Mouse (Mus musculus): ENCODE results near the gene Treml2. TPM values are rescaled to one million over a fixed set of nuclear protein-coding genes. Genes with fewer than 3 reads are reported as not detected.

Gene Treml2
- 3.0 and 3.4 TPM in 2 replicates for polyA plus RNA-seq (2012; rRNA removed)

DNA sequence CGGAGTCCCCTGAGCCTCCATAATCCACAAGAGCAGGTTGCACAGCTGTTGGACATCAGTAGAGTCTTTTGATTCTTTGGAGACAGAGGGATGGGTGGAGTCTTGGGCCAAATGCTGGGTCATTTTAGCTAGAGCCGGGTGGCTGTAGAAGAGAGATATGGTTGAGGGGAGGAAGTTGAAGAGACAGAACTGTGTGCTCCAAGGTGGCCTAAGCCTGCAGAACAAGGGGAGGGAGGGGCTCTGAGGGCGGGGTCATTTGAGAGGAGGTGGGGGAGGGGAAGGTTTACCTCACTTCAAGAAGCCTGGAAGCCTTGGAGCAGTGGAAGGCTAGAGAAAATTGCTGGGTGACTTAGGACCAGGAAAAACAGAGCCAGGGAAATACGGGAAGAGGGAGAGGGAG is at the start of gene Treml2:
Treml2 (plus strand) TSS at position 296 of the 400 bp plus-strand sequence.

DNA sequence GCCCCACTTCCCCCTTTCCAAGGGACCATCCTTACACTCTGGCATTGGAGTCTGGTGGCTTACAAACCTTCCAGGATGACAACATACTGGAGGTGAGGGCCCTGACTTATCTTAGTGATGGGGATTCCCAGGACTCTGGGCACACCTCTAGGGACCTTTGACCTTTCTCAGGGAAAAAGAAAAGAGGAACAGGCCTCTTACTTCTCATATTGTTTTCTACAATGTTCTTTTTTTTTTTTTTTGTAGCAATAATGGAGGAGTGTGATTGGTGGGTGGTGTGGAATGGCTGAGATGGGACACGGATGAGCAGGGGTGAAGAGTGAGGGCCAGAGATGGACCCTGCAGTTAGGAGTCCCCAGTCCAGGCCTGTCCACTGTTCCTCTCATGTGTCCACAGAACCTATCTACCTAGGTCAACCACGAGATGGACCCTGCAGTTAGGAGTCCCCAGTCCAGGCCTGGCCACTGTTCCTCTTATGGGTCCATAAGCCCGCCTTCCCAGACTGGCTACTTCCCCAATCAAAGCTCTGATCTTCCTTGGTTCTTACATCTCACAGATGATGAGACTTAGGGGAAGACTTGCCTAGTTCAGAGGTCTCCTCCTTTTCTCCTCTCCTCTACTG is 35.4 kb upstream of the Treml2 start, which contains the start of gene Treml4:
Treml4 (plus strand) TSS at position 555 of the 622 bp plus-strand sequence.

DNA sequence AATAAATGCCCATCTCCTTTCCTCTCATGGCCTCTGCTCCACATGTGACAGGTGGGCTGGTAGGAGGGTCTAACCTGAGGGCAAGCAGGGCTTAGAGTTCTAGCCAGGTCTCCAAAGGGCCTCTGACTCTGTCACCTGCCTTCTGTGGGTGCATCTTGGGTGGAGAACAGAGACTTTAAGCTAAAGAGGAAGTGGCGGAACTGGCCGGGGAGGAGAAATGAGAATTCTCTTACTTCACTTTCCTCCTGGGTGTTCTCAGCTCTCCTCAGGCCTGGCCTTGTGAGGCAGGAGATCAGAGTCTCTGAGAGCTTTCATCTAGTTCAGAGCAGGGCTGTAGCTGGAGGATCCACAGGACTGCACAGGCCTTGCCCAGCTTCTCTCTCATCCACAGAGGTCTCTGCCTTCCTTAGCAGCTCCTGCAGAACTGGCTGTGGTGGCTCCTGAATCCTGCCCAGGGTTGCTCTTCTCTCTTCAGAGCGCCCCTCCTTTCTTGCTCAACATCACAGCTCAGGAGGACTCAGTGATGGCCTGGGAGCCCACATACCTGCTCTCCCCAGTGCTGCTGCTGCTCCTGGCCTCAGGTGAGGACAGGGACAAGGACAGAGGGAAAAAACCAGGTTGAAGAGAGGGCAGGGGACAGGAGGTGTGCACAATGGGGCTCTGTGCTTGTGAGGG is 16.7 kb downstream of the Treml2 start, which contains the start of gene B430306N03Rik:
B430306N03Rik (plus strand) TSS at position 237 of the 675 bp plus-strand sequence.

DNA sequence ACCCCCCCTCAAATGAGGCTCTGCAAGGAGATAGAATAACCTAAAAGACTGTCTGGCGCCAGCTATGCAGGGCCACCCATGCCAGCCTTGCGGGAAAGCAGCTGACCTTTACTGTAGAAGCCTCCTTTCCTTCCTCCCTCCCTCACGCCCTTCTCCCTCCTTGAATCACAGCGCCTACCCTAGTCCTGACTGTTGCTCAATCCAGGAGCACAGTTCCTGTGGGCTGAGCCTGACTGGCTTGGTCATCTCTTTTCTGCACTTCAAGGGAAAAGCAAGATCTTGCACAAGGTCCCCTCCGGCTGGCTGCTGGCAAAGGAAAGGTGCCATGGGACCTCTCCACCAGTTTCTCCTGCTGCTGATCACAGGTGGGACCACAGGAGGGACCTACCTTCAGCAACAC is 46.9 kb downstream of the Treml2 start, which contains the start of gene Trem2:
Trem2 (plus strand) TSS at position 171 of the 400 bp plus-strand sequence.

DNA sequence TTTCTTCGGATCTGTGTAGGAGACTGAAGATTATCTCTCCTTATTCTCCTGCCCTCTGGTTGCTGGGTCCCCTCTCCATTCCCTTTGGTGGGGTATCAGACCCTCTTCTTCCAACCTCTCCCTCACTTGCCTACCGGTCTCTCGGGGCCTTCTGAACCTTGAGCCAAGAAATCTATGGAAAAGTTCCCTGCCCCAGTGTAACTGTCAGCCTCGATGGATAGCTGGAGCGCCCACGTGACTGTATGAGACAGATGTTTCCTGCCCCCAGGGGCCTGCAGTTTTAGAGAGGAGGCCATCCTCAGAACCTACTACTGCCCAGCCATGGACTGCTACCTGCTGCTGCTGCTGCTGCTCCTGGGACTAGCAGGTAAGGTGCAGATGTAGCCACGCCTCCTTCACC is 60.3 kb downstream of the Treml2 start, which contains the start of gene Treml1:
Treml1 (plus strand) TSS at position 301 of the 400 bp plus-strand sequence.

Other genes starting within 250 kb of the Treml2 start
- not detected in 2 replicates for gene 1700067P10Rik, start 210.2 kb upstream of the Treml2 start, polyA plus RNA-seq (2012; rRNA removed)
- gene 9830107B12Rik, start 153.2 kb upstream of the Treml2 start, polyA plus RNA-seq (2012; rRNA removed), result 0.02 TPM in 1 of 2 replicates, not detected in the other
- gene A530064D06Rik, start 132.2 kb upstream of the Treml2 start, polyA plus RNA-seq (2012; rRNA removed), result 0.05 TPM in 1 of 2 replicates, not detected in the other
- gene Trem1, start 66.7 kb upstream of the Treml2 start, polyA plus RNA-seq (2012; rRNA removed), result 0.02 and 0.04 TPM in 2 replicates
- 0.05 and 0.06 TPM in 2 replicates for gene Trem3, start 51.7 kb upstream of the Treml2 start, polyA plus RNA-seq (2012; rRNA removed)
- 0.08 and 0.36 TPM in 2 replicates for gene Treml4, start 35.2 kb upstream of the Treml2 start, polyA plus RNA-seq (2012; rRNA removed)
- gene B430306N03Rik, start 16.6 kb downstream of the Treml2 start, polyA plus RNA-seq (2012; rRNA removed), result 0.20 and 0.24 TPM in 2 replicates
- gene Trem2, start 46.9 kb downstream of the Treml2 start, polyA plus RNA-seq (2012; rRNA removed), result 4.6 and 10.6 TPM in 2 replicates
- gene Treml1, start 60.4 kb downstream of the Treml2 start, polyA plus RNA-seq (2012; rRNA removed), result 3.7 and 5.3 TPM in 2 replicates
- 49.9 and 95.5 TPM in 2 replicates for gene Nfya, start 110.4 kb downstream of the Treml2 start, polyA plus RNA-seq (2012; rRNA removed)
- 53.7 and 61.8 TPM in 2 replicates for gene Oard1, start 110.5 kb downstream of the Treml2 start, polyA plus RNA-seq (2012; rRNA removed)
- 1.9 and 5.0 TPM in 2 replicates for gene Apobec2, start 133.4 kb downstream of the Treml2 start, polyA plus RNA-seq (2012; rRNA removed)
- gene Tspo2, start 152.0 kb downstream of the Treml2 start, polyA plus RNA-seq (2012; rRNA removed), result 5.2 and 11.2 TPM in 2 replicates
- gene Unc5cl, start 155.4 kb downstream of the Treml2 start, polyA plus RNA-seq (2012; rRNA removed), result 0.27 and 0.42 TPM in 2 replicates

Measured in central nervous system, embryonic 11.5 days (tissue).